Mouse (Mus musculus) bone marrow, adult 2 months (tissue): Measurements from ENCODE around the gene Tent4a.
A peak's percentile ranks its signal among the peaks of the same experiment; 100 is the strongest.

Experiments used
- CTCF ChIP-seq: fragments of 200-500 bp; IDR thresholded peaks from 2 replicates; pipeline ENCODE4 v1.5.1; 2011; ENCODE audit warnings: low read length, control low read depth; ENCODE audit not compliant: control insufficient read depth, insufficient read depth
- POLR2A ChIP-seq: fragments of 200-500 bp; IDR thresholded peaks from 2 replicates; pipeline ENCODE4 v1.6.1; 2011; ENCODE audit warnings: low read depth, mild to moderate bottlenecking, control low read depth, low read length, borderline replicate concordance; ENCODE audit not compliant: control insufficient read depth

DNA sequence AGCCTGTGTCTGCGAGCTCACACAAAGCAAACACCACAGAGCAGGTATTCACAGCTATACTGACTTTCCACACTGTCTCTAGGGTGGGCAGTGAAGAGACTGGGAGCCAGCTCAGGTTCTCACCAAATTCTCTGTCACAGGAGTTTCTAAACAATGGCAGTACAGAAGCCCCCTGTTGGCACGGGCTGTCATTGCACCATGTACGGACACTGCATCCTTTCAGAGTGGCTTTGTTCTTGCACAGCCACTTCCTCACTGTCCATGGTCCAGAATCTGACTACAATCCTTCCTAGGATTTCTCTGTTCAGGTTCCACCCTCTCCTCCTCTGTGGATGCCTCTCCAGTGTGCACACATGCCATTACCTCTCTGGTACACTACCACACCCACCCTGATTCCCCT is 10.6 kb upstream of the Tent4a start:
- TF ChIP-seq CTCF (peak; percentile 54), POLR2A (no peak)
